Mouse (Mus musculus) central nervous system, embryonic 11.5 days (tissue): ENCODE results near the gene Dnah6. TPM values are rescaled to one million over a fixed set of nuclear protein-coding genes. Genes with fewer than 3 reads are reported as not detected.

ENCODE experiments used
- polyA plus RNA-seq: library from polyadenylated mRNA; depleted of rRNA; stranded (reverse); fragments of >200 nt; gene quantifications from 2 replicates; pipeline ENCODE4 v1.2.3, GENCODE M21; 2012; rRNA removed

Dnah6 gene
- 0.07 and 0.10 TPM in 2 replicates for polyA plus RNA-seq

GRCm38 (mm10) chr6:73221189-73221957 lies at the start of gene Dnah6:
Gene Dnah6 (minus strand): TSS chr6:73221651.

GRCm38 (mm10) chr6:73248237-73249048 lies 27.0 kb upstream of the Dnah6 start, which contains the start of gene Suclg1:
Gene Suclg1 (plus strand): TSS chr6:73248382.

Other genes with a start within 250 kb of the Dnah6 start
- 93.8 and 114 TPM in 2 replicates for gene Suclg1, start 26.7 kb upstream of the Dnah6 start, polyA plus RNA-seq
- not detected in 2 replicates for gene 4931417E11Rik, start 248.0 kb upstream of the Dnah6 start, polyA plus RNA-seq